Mouse (Mus musculus): ENCODE data around the gene Gpr157.

Gene Gpr157

DNA sequence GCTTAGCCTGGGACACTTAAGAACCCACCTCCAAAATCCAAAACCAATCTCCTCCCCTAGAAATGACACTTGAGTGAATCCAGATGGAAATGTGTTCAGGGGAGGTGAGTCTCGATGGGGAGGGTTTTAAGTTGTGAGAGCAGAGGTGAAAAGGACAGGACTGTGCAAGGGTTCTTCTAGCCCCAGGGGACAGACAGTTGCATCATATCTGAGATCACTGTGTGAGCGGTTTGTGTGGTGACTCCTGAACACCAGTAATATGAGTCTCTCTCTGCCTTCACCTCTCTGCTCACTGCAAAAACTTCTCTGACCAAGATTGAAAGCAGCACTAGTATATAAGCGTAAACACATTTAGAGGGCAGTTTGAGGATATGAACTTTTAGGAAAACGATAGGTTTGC, 59.1 kb downstream of the Gpr157 start:
- no peak for DNase-seq (ENCODE audit: low spot score)

- no peak for DNase-seq (ENCODE audit: low spot score)
These were observed 63.9 kb downstream of the Gpr157 start for GRCm38 (mm10) chr4:150151045-150151444.

DNA sequence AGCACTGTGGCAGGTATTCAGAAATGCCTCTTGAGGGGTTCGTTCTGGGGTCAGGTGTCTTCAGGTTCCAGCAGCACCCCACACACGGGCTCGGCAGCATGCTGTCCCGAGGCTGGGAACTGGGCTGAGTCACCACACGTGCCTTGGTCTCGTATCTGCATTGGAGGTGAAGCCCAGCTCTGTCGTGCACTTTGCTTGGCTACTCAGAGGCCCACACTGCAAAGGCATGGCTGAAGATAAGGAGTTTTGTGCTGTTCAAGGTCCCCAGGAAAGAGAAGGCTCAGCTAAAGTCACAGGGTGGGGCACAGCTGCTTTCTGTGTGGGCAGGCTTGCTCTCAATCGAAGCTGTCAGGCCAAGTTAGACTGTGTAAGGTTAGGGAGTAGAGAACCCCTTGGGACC, 65.3 kb downstream of the Gpr157 start:
- no peak for DNase-seq (ENCODE audit: low spot score)

DNA sequence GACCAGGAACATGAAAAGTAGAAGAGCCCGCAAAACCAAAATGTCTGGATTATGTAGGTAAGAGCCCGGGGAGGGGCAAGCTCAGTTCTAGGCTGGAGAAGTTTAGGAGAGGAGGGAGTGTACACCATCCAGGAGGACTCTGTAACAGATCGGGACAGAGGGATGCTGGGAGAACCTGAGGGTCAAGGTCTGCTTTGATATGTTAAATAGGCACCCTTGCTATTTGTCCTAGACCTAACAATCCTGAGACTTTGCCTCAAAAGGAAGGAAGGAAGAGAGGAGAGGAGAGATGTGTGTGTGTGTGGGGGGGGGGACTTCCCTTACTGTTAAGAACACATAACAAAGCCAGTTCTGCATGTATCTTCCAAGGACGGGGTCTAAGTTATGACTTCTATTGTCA, 68.1 kb downstream of the Gpr157 start:
- DNase-seq (ENCODE audit: low spot score), result no peak
